Mouse (Mus musculus) brain, embryonic 14.5 days (tissue): ENCODE data around the gene Itga4.

ENCODE experiments used
- CTCF ChIP-seq: fragments of 200-500 bp; IDR thresholded peaks from 2 replicates; pipeline ENCODE4 v1.5.1; 2012; ENCODE audit warnings: inconsistent platforms, mild to moderate bottlenecking, moderate library complexity, borderline replicate concordance; ENCODE audit not compliant: insufficient read depth, insufficient read length; ENCODE audit errors: extremely low read depth
- POLR2A ChIP-seq: fragments of 200-500 bp; IDR thresholded peaks from 2 replicates; pipeline ENCODE4 v1.6.1; 2012; ENCODE audit warnings: mild to moderate bottlenecking, inconsistent platforms, borderline replicate concordance; ENCODE audit not compliant: poor library complexity, insufficient read depth, insufficient read length, severe bottlenecking; ENCODE audit errors: extremely low read depth

DNA sequence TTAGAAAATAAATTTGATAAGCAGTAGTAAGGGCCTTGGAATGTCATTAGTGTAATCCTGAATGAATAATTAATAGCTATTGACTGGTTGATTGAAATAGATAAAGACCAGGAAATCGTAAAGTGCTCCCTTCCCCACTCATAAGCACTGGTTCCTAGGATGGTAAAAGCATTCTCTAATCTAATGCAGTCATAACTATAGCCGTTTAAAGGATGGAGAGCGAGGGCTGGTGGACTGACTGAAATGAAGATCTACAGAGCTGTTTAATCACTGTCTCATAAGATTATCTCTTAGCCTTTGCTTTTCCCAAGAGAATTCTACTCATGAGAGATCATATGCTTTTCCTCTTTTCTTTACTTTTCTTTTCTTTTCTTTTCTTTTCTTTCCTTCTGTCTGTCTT lies 39.7 kb upstream of the Itga4 start:
- TF ChIP-seq POLR2A (no peak), CTCF (no peak)
